Mouse (Mus musculus) heart, adult 18-20 months (tissue): ENCODE measurements around the gene Tmem30c. TPM values are rescaled to one million over a fixed set of nuclear protein-coding genes. Genes with fewer than 3 reads are reported as not detected.
"Not testable (repeated sequence)": the region's sequence is repeated elsewhere in the genome, so short reads cannot be mapped to it uniquely, and the experiment has no call there.

Experiments
- DNase-seq, 2 experiments: peaks; one replicate each; pipeline ENCODE4 v3.0.0; 2021 to 2022; ENCODE audit warnings: mixed read lengths in 1 of 2
- total RNA-seq, 2 experiments: library from RNA; stranded (reverse); gene quantifications; 2 replicates each; pipeline ENCODE4 v1.2.3; 2021

Tmem30c gene
- total RNA-seq, 2 experiments from 2014 or later, result not detected

DNA sequence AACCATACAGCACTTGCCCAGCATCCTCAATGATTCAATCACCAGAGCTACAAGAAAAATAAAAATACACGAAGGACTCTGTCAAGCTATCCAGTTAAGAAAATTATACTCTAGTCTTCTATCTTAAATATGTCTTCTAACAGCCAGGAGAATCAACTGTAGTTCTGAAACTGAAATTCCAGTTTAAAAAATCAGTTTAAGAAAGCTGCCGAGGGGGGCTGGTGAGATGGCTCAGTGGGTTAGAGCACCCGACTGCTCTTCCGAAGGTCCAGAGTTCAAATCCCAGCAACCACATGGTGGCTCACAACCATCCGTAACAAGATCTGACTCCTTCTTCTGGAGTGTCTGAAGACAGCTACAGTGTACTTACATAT, 60.7 kb downstream of the Tmem30c start:
- DNase-seq, result not testable (repeated sequence)

DNA sequence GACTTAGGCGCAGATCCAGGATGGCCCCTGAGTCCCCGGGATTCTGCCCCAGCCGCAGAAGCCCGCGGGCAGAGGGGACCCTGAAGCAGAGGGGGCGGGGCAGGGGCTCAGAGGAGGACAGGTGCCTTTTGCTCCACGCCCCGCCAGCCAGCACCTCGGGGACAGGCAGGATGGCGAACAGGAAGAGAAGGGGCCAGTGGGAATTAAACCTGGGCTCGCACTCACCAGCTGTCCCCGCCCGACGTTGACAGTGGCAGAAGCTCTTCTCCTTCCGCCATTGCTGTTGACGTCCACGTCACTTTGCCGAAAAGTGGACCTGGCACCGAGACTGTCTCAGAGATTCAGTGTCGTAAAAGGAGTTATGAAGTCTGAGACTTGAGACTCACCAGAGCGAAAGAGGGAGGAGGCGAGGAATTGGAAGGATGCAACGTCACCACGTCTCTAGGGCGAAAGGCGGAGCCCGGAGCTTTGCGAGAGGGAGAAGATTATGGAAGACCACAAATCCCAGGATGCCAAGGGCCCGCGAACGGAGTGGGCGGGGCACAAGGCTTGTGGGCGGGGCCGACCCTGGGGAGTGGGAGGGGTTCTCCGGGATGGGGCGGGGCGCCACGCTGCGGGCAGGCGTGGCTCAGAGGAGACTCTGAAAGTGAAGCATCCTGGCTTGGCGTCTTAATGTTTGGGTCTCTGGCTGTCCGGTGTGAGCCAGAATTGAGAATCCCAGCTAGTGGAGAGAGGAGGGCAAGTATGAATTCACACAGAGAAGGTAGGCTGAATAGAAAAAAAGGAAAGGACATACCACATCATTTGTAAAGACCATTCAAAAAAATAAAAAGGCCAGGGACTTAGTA, 61.4 kb downstream of the Tmem30c start, which contains the start of gene Tbc1d23:
TSS of gene Tbc1d23 (minus strand) at position 416 of the 848 bp plus-strand sequence.
- peak; percentile 96 to 99 for DNase-seq

DNA sequence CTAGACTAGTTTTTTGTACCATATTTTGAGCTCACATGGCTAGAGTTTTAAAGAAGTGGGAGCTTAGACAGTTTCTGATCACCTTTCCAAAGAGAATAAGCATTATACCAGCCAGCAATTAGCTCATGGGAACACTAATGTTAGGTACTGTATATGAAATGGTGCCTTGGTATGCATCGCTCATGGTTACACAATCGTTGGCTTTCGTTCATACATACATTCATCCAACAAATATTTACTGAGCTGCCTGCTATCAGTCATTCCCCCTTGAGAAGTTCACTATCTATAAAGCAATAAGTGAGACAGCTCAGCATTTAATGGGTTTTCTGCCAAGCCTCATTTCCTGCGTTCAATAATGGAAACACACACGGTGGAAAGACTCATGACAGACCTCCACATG, 66.2 kb downstream of the Tmem30c start:
- no peak for DNase-seq

DNA sequence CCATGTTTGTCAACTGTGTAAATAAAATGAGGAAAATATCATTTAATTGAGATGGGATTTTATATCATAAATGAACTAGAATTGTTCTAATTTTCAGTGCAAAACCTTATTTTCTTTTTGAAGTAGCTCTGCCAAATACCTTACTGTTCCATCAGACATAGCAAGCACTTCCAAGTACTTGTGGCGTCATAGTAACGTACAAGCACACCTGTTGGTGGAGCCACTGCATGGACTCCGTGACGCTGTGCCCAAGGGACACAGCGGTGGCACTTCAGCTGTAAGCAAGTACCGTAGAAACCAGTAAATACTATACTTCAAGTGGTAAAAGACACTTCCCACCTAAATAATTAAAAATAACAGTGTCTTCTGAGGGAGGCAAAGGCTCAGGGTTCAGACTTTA, 72.3 kb downstream of the Tmem30c start:
- no peak for DNase-seq

Other genes starting within 250 kb of the Tmem30c start
- gene Tmem45a2, start 221.5 kb downstream of the Tmem30c start, total RNA-seq, result not detected
- gene Tomm70a, start 171.2 kb downstream of the Tmem30c start, total RNA-seq, result 10 to 100 TPM; 41.7 to 45.8 TPM
- 10 to 100 TPM; 29.3 to 32.5 TPM for gene Nit2, start 125.5 kb downstream of the Tmem30c start, total RNA-seq
- 10 to 100 TPM; 23.7 to 26.7 TPM for gene Tbc1d23, start 61.4 kb downstream of the Tmem30c start, total RNA-seq
- gene Filip1l, start 60.2 kb upstream of the Tmem30c start, total RNA-seq, result 10 to 100 TPM; 26.0 to 34.6 TPM